Mouse (Mus musculus) lung, adult 2 months (tissue): Measurements from ENCODE around the gene Wsb1.

ENCODE experiments used
- CTCF ChIP-seq: fragments of 200-500 bp; IDR thresholded peaks from 2 replicates; pipeline ENCODE4 v1.5.1; 2011; ENCODE audit warnings: mild to moderate bottlenecking, low read length, control low read depth; ENCODE audit not compliant: insufficient read depth
- POLR2A ChIP-seq: fragments of 200-500 bp; IDR thresholded peaks from 2 replicates; pipeline ENCODE4 v1.6.1; 2011; ENCODE audit warnings: low read depth, mild to moderate bottlenecking, control low read depth, low read length, borderline replicate concordance; ENCODE audit errors: extremely low read depth

DNA sequence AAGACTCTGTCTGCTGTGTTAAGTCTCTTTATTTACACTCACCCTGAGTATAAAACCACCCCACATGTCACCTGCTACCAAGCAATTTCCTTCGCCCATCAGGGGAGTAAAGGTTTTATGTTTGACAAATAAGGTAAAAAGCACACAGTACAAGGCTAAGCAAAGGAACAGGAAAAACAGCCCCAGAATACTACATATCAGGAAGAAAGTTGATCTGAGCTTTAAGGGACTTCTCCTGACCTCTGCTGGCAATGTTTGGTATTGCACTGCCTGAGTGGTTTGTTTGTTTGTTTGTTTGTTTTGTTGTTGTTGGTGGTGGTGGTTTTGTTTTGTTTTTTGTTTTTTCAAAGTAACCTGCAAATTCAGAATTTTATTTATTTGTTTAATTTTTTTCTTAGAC lies 41.7 kb upstream of the Wsb1 start:
- peak; percentile 43; the same call in 1 of the 2 replicates for TF ChIP-seq CTCF
- no peak for TF ChIP-seq POLR2A
